Mouse (Mus musculus) embryonic facial prominence, embryonic 10.5 days (tissue): ENCODE measurements at regions not wholly inside any gene's neighbourhood (a gene's known extent, or its start where the extent isn't known, plus 50 kb on each side); places are given as distances from the start of the nearest gene placed in this dataset.

Experiments used
- DNase-seq: peaks from one replicate; pipeline ENCODE4 v3.0.0-alpha.2; 2017; ENCODE audit warnings: low spot score
- H3K27ac ChIP-seq: fragments of 300-500 bp; sonication (generic); replicated peaks from 2 replicates; pipeline ENCODE4 v1.5.1; 2016; ENCODE audit warnings: mild to moderate bottlenecking
- H3K27me3 ChIP-seq: fragments of 300-500 bp; sonication (generic); replicated peaks from 2 replicates; pipeline ENCODE4 v1.6.1; 2016; ENCODE audit warnings: low read depth, mild to moderate bottlenecking; ENCODE audit not compliant: poor library complexity, severe bottlenecking
- H3K36me3 ChIP-seq: fragments of 300-500 bp; sonication (generic); replicated peaks from 2 replicates; pipeline ENCODE4 v1.6.1; 2016; ENCODE audit warnings: mild to moderate bottlenecking, moderate library complexity
- H3K4me1 ChIP-seq: fragments of 300-500 bp; sonication (generic); 2 replicates; pipeline ENCODE4 v1.6.1; 2016
- H3K4me3 ChIP-seq: fragments of 300-500 bp; sonication (generic); 2 replicates; pipeline ENCODE4 v1.5.1; 2016; ENCODE audit warnings: mild to moderate bottlenecking, moderate library complexity
- H3K9me3 ChIP-seq: fragments of 300-500 bp; sonication (generic); 2 replicates; pipeline ENCODE4 v1.6.1; 2016; ENCODE audit warnings: mild to moderate bottlenecking
- WGBS: fragments of 180-500 bp; shearing (Covaris S2); methylation state at CpG from one replicate; pipeline ENCODE4 v1.1.7; 2016; 5-methylcytosine and 5-hydroxymethylcytosine counted together

GRCm38 (mm10) chr14:111212929-111213657, 458.1 kb upstream of the Slitrk6 start:
- no peak for DNase-seq
- H3K27me3 ChIP-seq, result no peaks in the 10 kb centered on the region
- 86% methylated on average over 4 of the region's 4 CpGs for WGBS
- no peak overlapping the region for H3K4me3 ChIP-seq
- H3K27ac ChIP-seq, result no peak overlapping the region
- no peaks in the 10 kb centered on the region for H3K36me3 ChIP-seq
- no peaks in the 10 kb centered on the region for H3K9me3 ChIP-seq
- H3K4me1 ChIP-seq, result no peaks in the 10 kb centered on the region

DNA sequence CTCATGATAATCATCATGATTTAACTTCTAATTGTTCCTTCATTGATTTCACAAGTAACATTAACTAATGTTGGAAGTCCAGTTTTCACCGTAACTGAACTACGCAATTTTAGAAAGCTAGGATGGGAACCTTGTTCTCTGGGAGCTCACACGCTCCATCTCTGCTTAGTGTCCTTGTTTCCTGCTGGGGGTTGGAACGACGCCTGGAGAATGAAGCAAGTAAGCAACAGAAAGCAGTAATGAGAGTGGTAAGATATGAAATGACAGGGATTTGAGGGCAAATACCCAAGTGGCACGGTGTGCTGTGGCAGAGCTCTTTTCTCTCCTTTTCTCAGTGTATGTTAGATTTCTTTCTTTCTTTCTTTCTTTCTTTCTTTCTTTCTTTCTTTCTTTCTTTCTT, 448.0 kb upstream of the Slitrk5 start:
- 86% methylated on average over 6 of the region's 6 CpGs for WGBS
- DNase-seq, result no peak
- Histone ChIP-seq H3K36me3 (no peaks in the 10 kb centered on the region), H3K27ac (no peak overlapping the region), H3K4me1 (no peaks in the 10 kb centered on the region), H3K4me3 (no peak overlapping the region), H3K27me3 (no peaks in the 10 kb centered on the region), H3K9me3 (no peaks in the 10 kb centered on the region)

- no peak for DNase-seq
- Histone ChIP-seq H3K27ac (no peak overlapping the region), H3K27me3 (no peaks in the 10 kb centered on the region), H3K9me3 (0 out of 2 replicates have a peak, but pooled peaks cover 3% of the 10 kb centered on the region), H3K4me1 (no peaks in the 10 kb centered on the region), H3K36me3 (no peaks in the 10 kb centered on the region), H3K4me3 (no peak overlapping the region)
- 80% methylated on average over 2 of the region's 2 CpGs for WGBS
Observed at GRCm38 (mm10) chr14:111239121-111239520, 435.8 kb upstream of the Slitrk5 start.

DNA sequence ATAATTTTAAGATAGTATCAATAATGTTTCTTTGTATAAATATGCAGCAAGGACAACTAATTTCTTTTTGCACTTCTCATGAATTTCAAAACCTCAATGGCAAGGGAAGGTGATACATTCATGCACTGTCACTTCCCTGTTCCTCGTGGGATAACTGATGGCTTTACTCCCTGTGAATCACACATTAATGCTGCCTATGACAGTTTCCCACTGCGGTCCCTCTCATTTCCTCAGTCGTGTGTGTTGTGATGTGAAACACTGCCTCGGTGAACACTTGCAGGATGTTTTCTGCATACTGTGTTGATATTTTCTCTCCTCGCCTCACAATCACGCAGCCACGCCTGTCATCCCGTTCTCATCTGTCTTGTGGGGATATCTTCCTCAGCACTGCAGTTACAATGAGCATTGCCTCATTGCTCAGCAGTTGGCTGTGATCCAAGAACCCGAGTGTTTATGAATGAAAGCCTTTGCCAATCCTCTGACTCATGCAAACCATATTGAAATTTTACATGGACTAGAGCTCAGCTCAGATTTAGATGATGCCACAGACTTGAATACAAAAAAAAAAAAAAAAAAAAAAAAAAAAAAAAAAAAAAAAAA, 425.4 kb upstream of the Slitrk5 start:
- no peaks in the 10 kb centered on the region for H3K27me3 ChIP-seq
- no peaks in the 10 kb centered on the region for H3K36me3 ChIP-seq
- no peaks in the 10 kb centered on the region for H3K9me3 ChIP-seq
- H3K4me1 ChIP-seq, result no peaks in the 10 kb centered on the region
- no peak overlapping the region for H3K27ac ChIP-seq
- no peak overlapping the region for H3K4me3 ChIP-seq
- DNase-seq, result no peak
- 85% methylated on average over 9 of the region's 9 CpGs for WGBS

GRCm38 (mm10) chr14:111253190-111253589, 421.7 kb upstream of the Slitrk5 start:
- Histone ChIP-seq H3K4me1 (no peaks in the 10 kb centered on the region), H3K27me3 (no peaks in the 10 kb centered on the region), H3K9me3 (no peaks in the 10 kb centered on the region), H3K36me3 (no peaks in the 10 kb centered on the region), H3K4me3 (no peak overlapping the region), H3K27ac (no peak overlapping the region)
- DNase-seq, result no peak
- WGBS, result 62% methylated on average over 3 of the region's 3 CpGs

DNA sequence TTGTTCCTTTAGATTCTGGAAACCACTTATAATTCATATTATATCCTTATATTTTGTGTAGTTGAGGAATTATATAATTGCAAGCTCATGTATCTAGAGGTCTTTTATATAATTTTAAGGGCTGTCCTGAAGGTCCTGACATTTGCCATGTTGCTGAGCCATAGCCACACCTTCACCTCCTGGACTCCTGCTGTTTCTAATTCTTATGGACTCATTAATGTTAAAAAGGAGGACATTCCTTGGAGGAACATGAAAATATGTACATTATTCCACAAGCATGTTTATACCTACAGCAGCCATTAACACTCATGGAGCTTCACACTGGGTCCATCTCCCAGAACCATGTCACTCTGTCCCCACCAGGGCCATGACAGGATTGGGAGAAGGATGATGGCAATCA, 413.2 kb upstream of the Slitrk5 start:
- Histone ChIP-seq H3K36me3 (no peaks in the 10 kb centered on the region), H3K4me1 (no peaks in the 10 kb centered on the region), H3K27me3 (no peaks in the 10 kb centered on the region), H3K4me3 (no peak overlapping the region), H3K9me3 (no peaks in the 10 kb centered on the region), H3K27ac (no peak overlapping the region)
- no peak for DNase-seq

DNA sequence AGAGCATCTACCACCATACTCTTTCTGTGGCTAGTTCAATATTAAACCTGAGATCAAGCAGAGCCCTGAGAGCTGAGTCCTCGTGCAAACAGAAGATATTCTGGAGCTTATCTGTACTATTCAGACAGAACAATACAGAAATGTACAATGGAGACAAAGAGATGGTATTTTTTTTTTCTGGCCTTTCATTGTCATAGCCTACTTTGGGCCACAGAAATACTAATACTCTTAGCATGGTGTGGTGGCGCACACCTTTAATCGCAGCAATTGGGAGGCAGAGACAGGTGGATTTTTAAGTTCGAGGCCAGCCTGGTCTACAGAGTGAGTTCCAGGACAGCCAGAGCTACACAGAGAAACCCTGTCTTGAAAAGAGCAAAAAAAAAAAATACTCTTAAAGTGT, 404.7 kb upstream of the Slitrk5 start:
- no peaks in the 10 kb centered on the region for H3K9me3 ChIP-seq
- H3K27ac ChIP-seq, result no peak overlapping the region
- 92% methylated on average over 4 of the region's 4 CpGs for WGBS
- no peaks in the 10 kb centered on the region for H3K36me3 ChIP-seq
- no peaks in the 10 kb centered on the region for H3K27me3 ChIP-seq
- no peaks in the 10 kb centered on the region for H3K4me1 ChIP-seq
- DNase-seq, result no peak
- H3K4me3 ChIP-seq, result no peak overlapping the region

GRCm38 (mm10) chr14:111281354-111281753, 393.5 kb upstream of the Slitrk5 start:
- WGBS, result 86% methylated on average over 1 of the region's 1 CpGs
- H3K36me3 ChIP-seq, result no peaks in the 10 kb centered on the region

DNA sequence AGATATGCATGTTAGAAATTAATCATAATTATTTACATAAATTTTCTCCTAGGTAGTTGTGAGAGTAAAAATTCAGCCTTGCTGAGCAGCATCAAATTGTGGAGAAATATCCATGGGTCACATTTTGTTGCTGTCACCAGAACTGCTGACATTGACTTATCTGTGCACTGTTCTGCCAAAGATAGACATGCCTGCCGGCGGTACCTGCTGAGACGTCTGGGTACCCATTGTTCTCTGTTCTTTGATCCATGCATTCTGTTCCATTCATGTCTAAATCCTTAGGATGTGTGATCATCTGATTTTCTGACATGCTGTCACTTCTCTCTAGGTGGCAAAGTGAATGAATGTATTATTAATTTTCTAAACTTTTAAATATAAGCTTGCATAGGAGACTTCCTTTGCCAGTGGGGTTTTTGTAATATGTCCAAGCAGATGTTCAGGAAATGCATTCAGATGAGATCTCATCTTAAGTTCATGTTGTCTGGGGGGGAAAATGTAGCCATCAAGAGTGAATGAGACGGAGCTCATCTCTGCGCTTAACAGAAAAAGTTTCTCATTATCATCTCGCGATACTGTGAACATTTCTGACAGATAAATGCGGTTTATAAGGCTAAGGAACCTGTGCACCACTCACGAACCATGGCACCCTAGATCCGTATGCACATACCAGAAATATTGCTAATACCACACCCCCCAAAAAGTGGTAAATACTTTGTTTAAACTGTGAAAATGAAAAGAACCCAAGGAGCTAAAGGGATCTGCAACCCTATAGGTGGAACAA, 391.0 kb upstream of the Slitrk5 start:
- H3K4me3 ChIP-seq, result no peak overlapping the region
- H3K36me3 ChIP-seq, result no peaks in the 10 kb centered on the region
- H3K4me1 ChIP-seq, result no peaks in the 10 kb centered on the region
- DNase-seq, result no peak
- no peaks in the 10 kb centered on the region for H3K9me3 ChIP-seq
- H3K27me3 ChIP-seq, result no peaks in the 10 kb centered on the region
- 87% methylated on average over 10 of the region's 10 CpGs for WGBS
- no peak overlapping the region for H3K27ac ChIP-seq

More at GRCm38 (mm10) chr14:111281354-111281753, 393.5 kb upstream of the Slitrk5 start:
- H3K4me3 ChIP-seq, result no peak overlapping the region
- H3K27me3 ChIP-seq, result no peaks in the 10 kb centered on the region
- no peak for DNase-seq
- no peaks in the 10 kb centered on the region for H3K9me3 ChIP-seq
- H3K4me1 ChIP-seq, result no peaks in the 10 kb centered on the region
- no peak overlapping the region for H3K27ac ChIP-seq

GRCm38 (mm10) chr14:111285981-111286380, 388.9 kb upstream of the Slitrk5 start:
- H3K4me3 ChIP-seq, result no peak overlapping the region
- H3K9me3 ChIP-seq, result no peaks in the 10 kb centered on the region
- no peaks in the 10 kb centered on the region for H3K4me1 ChIP-seq
- H3K27me3 ChIP-seq, result no peaks in the 10 kb centered on the region
- H3K36me3 ChIP-seq, result no peaks in the 10 kb centered on the region
- WGBS, result 73% methylated on average over 1 of the region's 1 CpGs
- H3K27ac ChIP-seq, result no peak overlapping the region
- DNase-seq, result no peak

DNA sequence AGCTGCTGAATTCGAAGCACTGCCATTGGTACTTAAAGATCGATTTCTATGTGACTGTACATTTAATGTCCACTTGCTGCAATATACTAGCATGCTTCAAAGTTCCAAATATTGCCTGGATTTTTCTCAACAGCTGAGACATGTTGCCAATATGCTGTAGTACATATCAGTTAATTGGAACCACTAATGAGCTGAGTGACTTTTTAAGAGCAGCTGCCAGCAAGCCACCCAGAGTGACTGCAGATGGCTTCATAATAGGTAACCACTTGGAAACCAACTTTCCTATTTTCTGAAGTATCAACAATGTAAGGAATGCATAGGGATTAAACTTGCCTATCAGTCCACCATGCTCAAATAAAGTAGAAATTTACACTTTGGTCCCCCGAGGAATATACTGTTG, 379.4 kb upstream of the Slitrk5 start:
- Histone ChIP-seq H3K27me3 (no peaks in the 10 kb centered on the region), H3K4me3 (no peak overlapping the region), H3K27ac (no peak overlapping the region), H3K9me3 (no peaks in the 10 kb centered on the region), H3K4me1 (no peaks in the 10 kb centered on the region), H3K36me3 (no peaks in the 10 kb centered on the region)
- no peak for DNase-seq
- WGBS, result 88% methylated on average over 3 of the region's 3 CpGs

GRCm38 (mm10) chr14:111297796-111298195, 377.1 kb upstream of the Slitrk5 start:
- H3K27ac ChIP-seq, result no peak overlapping the region
- H3K4me1 ChIP-seq, result no peaks in the 10 kb centered on the region
- H3K9me3 ChIP-seq, result no peaks in the 10 kb centered on the region
- H3K27me3 ChIP-seq, result no peaks in the 10 kb centered on the region
- H3K4me3 ChIP-seq, result no peak overlapping the region
- no peak for DNase-seq
- H3K36me3 ChIP-seq, result no peaks in the 10 kb centered on the region

- Histone ChIP-seq H3K4me3 (no peak overlapping the region), H3K36me3 (no peaks in the 10 kb centered on the region), H3K27ac (no peak overlapping the region), H3K27me3 (no peaks in the 10 kb centered on the region), H3K9me3 (no peaks in the 10 kb centered on the region), H3K4me1 (no peaks in the 10 kb centered on the region)
- DNase-seq, result no peak
- 94% methylated on average over 3 of the region's 3 CpGs for WGBS
Observed at GRCm38 (mm10) chr14:111330570-111330969, 344.3 kb upstream of the Slitrk5 start.
